Mouse (Mus musculus) bone marrow, adult 2 months (tissue): ENCODE data around the gene Ciapin1. TPM values are rescaled to one million over a fixed set of nuclear protein-coding genes. Genes with fewer than 3 reads are reported as not detected.

Experiments used
- H3K27ac ChIP-seq: fragments of 200-500 bp; 2 replicates; pipeline ENCODE4 v1.5.1; 2012; ENCODE audit warnings: low read depth, mild to moderate bottlenecking, control low read depth, inconsistent platforms, low read length; ENCODE audit not compliant: control insufficient read depth, poor library complexity, insufficient read depth
- H3K4me1 ChIP-seq: fragments of 200-500 bp; 2 replicates; pipeline ENCODE4 v1.6.1; 2011; ENCODE audit warnings: low read length; ENCODE audit not compliant: control insufficient read depth, insufficient read depth
- H3K4me3 ChIP-seq: fragments of 200-500 bp; replicated peaks from 2 replicates; pipeline ENCODE3; 2011; ENCODE audit warnings: mild to moderate bottlenecking, low read depth, low read length, control low read depth; ENCODE audit not compliant: control insufficient read depth
- CTCF ChIP-seq: fragments of 200-500 bp; IDR thresholded peaks from 2 replicates; pipeline ENCODE4 v1.5.1; 2011; ENCODE audit warnings: low read length, control low read depth; ENCODE audit not compliant: control insufficient read depth, insufficient read depth
- POLR2A ChIP-seq: fragments of 200-500 bp; IDR thresholded peaks from 2 replicates; pipeline ENCODE4 v1.6.1; 2011; ENCODE audit warnings: low read depth, mild to moderate bottlenecking, control low read depth, low read length, borderline replicate concordance; ENCODE audit not compliant: control insufficient read depth
- WGBS: fragments of 180-500 bp; shearing (Covaris S2); methylation state at CpG from one replicate; pipeline ENCODE4 v1.1.7; 2018; 5-methylcytosine and 5-hydroxymethylcytosine counted together
- polyA plus RNA-seq: library from polyadenylated mRNA; stranded (reverse); fragments of >200 nt; gene quantifications from 2 replicates; pipeline ENCODE4 v1.2.4, GENCODE M21; 2011; ENCODE audit warnings: low replicate concordance; ENCODE audit not compliant: missing spikeins, insufficient read depth, insufficient read length

Gene Ciapin1
- polyA plus RNA-seq, 1 experiment = 38.1 TPM

DNA sequence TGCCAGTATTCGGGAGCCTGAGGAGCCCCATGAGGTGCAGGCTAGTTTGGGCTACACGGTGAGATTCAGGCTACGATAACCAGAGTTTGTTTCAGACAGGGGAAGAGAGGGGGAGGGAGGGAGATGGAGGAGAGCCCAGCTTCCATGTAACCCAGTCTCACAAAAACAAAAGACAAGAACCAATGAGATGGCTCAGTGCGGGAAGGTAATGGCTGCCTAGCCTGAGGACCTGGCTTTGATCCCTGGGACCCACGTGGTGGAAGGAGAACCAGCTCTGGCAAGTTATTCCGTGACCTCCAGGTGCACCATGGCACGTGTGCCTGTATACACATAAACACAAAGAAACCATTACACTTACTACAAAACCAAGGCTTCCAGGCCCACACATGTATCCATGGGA, 17.6 kb downstream of the Ciapin1 start:
- Histone ChIP-seq H3K4me1 (no peaks in the 10 kb centered on the region), H3K4me3 (no peak overlapping the region), H3K27ac (no peak overlapping the region)
- WGBS = 89% methylated on average over 7 of the region's 7 CpGs
- TF ChIP-seq POLR2A = no peak
- TF ChIP-seq CTCF = no peak

DNA sequence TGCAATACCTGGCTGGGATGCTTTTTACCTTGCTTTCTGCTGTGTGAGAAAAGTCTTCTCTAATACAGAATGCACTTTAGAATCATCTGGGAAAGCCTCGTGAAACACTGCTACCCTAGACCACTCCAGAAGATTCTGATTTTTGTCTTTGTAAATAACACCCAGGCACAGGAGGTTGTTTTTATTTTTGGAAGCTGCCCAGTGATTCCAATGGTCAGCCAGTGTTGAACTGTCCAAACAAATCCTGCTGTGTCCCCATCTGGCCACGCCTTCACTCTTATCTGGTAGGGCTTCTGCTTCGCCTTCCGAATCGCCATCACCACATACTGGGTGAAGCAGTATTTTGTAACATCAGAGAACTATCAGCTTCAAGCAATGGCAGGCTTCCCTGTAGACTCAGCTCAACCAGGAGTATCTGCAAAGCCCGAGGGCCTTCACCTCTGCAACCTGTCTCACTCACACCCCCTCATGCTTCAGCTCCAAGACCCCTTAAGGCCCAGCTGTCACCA, 18.4 kb downstream of the Ciapin1 start:
- Histone ChIP-seq H3K4me3 (no peak overlapping the region), H3K4me1 (no peaks in the 10 kb centered on the region), H3K27ac (no peak overlapping the region)
- TF ChIP-seq CTCF = no peak
- TF ChIP-seq POLR2A = no peak
- 71% methylated on average over 6 of the region's 6 CpGs for WGBS

GRCm38 (mm10) chr8:94817933-94818332, 20.2 kb downstream of the Ciapin1 start:
- H3K4me3 ChIP-seq = no peak overlapping the region
- H3K27ac ChIP-seq = no peak overlapping the region
- WGBS = 45% methylated on average over 11 of the region's 11 CpGs
- TF ChIP-seq POLR2A = no peak
- TF ChIP-seq CTCF = no peak
- no peaks in the 10 kb centered on the region for H3K4me1 ChIP-seq

DNA sequence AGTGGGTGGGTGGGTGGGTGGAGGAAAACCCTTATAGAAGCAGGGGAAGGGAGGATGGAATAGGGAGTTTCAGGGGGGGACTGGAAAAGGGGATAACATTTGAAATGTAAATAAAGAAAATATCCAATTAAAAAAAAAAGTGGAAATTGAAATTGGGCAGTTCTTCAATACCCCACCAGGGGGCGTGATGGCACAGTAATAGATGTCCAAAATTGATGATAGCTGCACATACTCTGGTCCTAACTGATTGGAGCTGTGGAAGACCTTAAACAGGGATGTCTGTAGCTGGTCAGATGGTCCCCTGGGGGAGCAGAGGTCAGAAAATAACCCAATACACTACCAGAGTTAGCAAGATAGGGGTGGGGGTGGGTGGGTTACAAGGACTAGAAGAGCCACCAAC, 23.6 kb downstream of the Ciapin1 start:
- TF ChIP-seq CTCF (peak; percentile 17; the same call in 1 of the 2 replicates), POLR2A (no peak)
- no peak overlapping the region for H3K4me3 ChIP-seq
- peaks cover 1% of the 10 kb centered on the region for H3K4me1 ChIP-seq
- H3K27ac ChIP-seq = no peak overlapping the region
- WGBS = 0% methylated on average over 1 of the region's 1 CpGs

DNA sequence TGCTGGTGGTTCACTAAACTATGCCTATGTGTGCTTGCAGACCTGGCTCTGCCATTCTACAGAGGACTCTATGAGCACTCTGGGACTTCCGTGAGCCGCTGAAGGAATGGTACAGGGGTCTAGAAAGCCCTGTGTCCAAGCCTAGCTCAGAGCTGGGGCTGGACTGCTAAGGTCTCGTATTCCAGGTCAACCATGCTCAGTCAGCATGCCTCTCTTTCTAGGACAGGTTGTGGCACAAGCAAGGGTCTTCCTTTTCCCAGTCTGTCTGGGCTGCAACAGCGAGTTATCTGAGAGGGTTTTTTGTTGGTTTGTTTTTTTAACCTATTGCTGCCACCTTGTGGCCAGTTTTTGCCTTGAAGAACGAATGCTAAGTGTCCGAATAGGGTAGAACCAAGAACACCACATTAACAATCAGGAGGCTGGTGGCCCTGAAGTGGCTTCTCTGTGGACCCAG, 25.5 kb downstream of the Ciapin1 start:
- Histone ChIP-seq H3K4me1 (peaks cover 1% of the 10 kb centered on the region), H3K27ac (no peak overlapping the region), H3K4me3 (no peak overlapping the region)
- no peak for TF ChIP-seq POLR2A
- TF ChIP-seq CTCF = peak; percentile 30; the same call in 1 of the 2 replicates
- 30% methylated on average over 6 of the region's 6 CpGs for WGBS

DNA sequence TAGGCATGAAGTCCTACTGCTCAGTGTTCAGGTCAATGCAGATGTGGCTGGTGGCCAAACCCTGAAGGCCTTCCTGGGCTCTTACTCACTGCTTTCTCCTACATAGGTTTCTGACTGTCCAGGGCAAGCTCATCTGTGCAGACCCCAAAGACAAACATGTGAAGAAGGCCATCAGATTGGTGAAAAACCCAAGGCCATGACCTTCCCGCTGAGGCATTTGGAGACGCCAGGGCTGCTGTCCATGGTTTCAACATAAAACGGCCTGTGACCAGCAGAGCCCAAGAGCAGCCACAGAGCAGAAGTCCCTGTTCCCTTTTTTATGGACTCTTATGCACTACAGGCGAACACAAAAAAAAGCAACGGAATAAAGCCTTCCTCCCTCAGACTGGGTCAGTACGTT, 26.5 kb downstream of the Ciapin1 start:
- Histone ChIP-seq H3K27ac (peak overlapping the region; percentile 2; the same call in 1 of the 2 replicates), H3K4me1 (peaks cover 1% of the 10 kb centered on the region), H3K4me3 (no peak overlapping the region)
- 27% methylated on average over 6 of the region's 6 CpGs for WGBS
- TF ChIP-seq CTCF = no peak
- no peak for TF ChIP-seq POLR2A

DNA sequence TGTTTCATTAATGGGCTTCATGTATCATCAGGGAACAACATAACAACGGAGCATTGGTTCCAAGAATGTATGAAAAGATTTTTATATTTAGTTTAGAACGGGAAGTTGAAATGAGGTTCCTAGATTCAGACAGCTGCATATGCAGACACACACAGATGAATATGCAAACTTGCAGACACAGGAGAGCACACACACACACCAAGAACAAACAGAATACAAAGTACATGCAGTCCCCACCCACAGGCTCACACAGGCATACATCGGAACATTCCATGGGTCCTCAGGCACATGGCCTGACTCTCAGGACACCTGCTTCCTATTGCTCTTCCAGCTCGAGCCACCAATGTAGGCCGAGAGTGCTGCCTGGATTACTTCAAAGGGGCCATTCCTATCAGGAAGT, 27.3 kb downstream of the Ciapin1 start:
- no peak overlapping the region for H3K4me3 ChIP-seq
- TF ChIP-seq POLR2A (no peak), CTCF (no peak)
- peaks cover 1% of the 10 kb centered on the region for H3K4me1 ChIP-seq
- 79% methylated on average over 5 of the region's 5 CpGs for WGBS
- no peak overlapping the region for H3K27ac ChIP-seq

DNA sequence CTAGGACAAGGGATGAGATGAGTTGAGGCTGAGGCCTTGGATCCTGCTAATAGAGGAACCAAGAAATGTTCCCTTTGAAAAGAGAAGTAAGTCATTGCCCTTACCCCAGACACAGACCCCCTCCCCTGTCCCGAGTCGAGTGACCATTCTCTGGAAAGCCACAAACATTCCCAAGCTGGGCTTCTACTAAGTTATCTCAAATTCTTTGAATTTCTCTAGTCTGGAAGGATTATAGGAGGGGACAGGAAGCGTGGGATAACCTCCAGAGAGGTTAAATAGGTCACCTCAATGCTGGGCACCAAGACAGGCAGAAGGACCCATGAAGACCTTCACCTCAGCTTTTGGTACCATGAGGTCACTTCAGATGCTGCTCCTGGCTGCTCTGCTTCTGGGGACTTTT, 28.0 kb downstream of the Ciapin1 start, which contains the start of gene Ccl17:
TSS of gene Ccl17 (plus strand) at position 301 of the 400 bp plus-strand sequence.
- Histone ChIP-seq H3K27ac (no peak within 1 kb of the TSS), H3K4me1 (peaks cover 1% of the 10 kb centered on the region), H3K4me3 (no peak within 1 kb of the TSS)
- WGBS = 51% methylated on average over 3 of the region's 3 CpGs
- TF ChIP-seq CTCF (no peak), POLR2A (no peak)

GRCm38 (mm10) chr8:94808372-94808771, 29.8 kb downstream of the Ciapin1 start:
- WGBS = 77% methylated on average over 6 of the region's 6 CpGs
- Histone ChIP-seq H3K4me1 (peaks cover 1% of the 10 kb centered on the region), H3K4me3 (no peak overlapping the region), H3K27ac (no peak overlapping the region)
- no peak for TF ChIP-seq POLR2A
- no peak for TF ChIP-seq CTCF

- Histone ChIP-seq H3K4me3 (no peak overlapping the region), H3K4me1 (no peaks in the 10 kb centered on the region; the same call in none of the 2 replicates), H3K27ac (no peak overlapping the region)
- TF ChIP-seq CTCF = no peak
- 74% methylated on average over 7 of the region's 7 CpGs for WGBS
Measured at GRCm38 (mm10) chr8:94807506-94807905, 30.7 kb downstream of the Ciapin1 start.
